Mouse (Mus musculus): Measurements from ENCODE around the gene Taf6. TPM values are rescaled to one million over a fixed set of nuclear protein-coding genes. Genes with fewer than 3 reads are reported as not detected.
A peak's percentile ranks its signal among the peaks of the same experiment; 100 is the strongest.
"Not testable (repeated sequence)": the region's sequence is repeated elsewhere in the genome, so short reads cannot be mapped to it uniquely, and the experiment has no call there.

The Taf6 gene
- polyA plus RNA-seq (2015; fragmentation: Nextera tagmentation; extraction: Ambion mirVana), result 94.2 and 101 TPM in 2 replicates

GRCm38 (mm10) chr5:138186950-138187638 lies at the start of gene Taf6, which contains the start of gene Cnpy4:
Taf6 (minus strand) TSS chr5:138187451.
Cnpy4 (plus strand) TSS chr5:138187485.
- Histone ChIP-seq H3K27ac (peak within 1 kb of the TSS; percentile 78), H3K4me1 (peaks cover 17% of the 10 kb centered on the region; the same call in 1 of the 2 replicates), H3K9me3 (no peaks in the 10 kb centered on the region), H3K9ac (peak within 1 kb of the TSS; percentile 81), H3K4me3 (peak within 1 kb of the TSS; percentile 79), H3K4me2 (peak within 1 kb of the TSS; percentile 78), H3K27me3 (no peaks in the 10 kb centered on the region), H3K36me3 (peaks cover 44% of the 10 kb centered on the region)
- peak; percentile 77 for ATAC-seq (ENCODE audit: insufficient number of reproducible peaks, insufficient read depth, low FRiP score, low TSS enrichment, low read depth)
- WGBS, result under 1% methylated on average over 31 of the region's 31 CpGs

GRCm38 (mm10) chr5:138234224-138234623 lies 47.0 kb upstream of the Taf6 start:
- no peaks in the 10 kb centered on the region for H3K27me3 ChIP-seq
- H3K9me3 ChIP-seq, result no peaks in the 10 kb centered on the region
- no peak overlapping the region for H3K27ac ChIP-seq
- H3K4me1 ChIP-seq, result no peaks in the 10 kb centered on the region
- ATAC-seq (ENCODE audit: insufficient number of reproducible peaks, insufficient read depth, low FRiP score, low TSS enrichment, low read depth), result no peak
- no peaks in the 10 kb centered on the region for H3K36me3 ChIP-seq
- no peak overlapping the region for H3K4me2 ChIP-seq
- no peak overlapping the region for H3K4me3 ChIP-seq
- H3K9ac ChIP-seq, result no peak overlapping the region

GRCm38 (mm10) chr5:138233778-138234177 lies 46.5 kb upstream of the Taf6 start:
- H3K27ac ChIP-seq, result no peak overlapping the region
- H3K4me1 ChIP-seq, result no peaks in the 10 kb centered on the region
- no peaks in the 10 kb centered on the region for H3K36me3 ChIP-seq
- no peak for ATAC-seq (ENCODE audit: insufficient number of reproducible peaks, insufficient read depth, low FRiP score, low TSS enrichment, low read depth)
- no peak overlapping the region for H3K9ac ChIP-seq
- H3K27me3 ChIP-seq, result no peaks in the 10 kb centered on the region
- H3K9me3 ChIP-seq, result no peaks in the 10 kb centered on the region
- WGBS, result 80% methylated on average over 2 of the region's 2 CpGs
- no peak overlapping the region for H3K4me2 ChIP-seq
- H3K4me3 ChIP-seq, result no peak overlapping the region

- no peak for ATAC-seq (ENCODE audit: insufficient number of reproducible peaks, insufficient read depth, low FRiP score, low TSS enrichment, low read depth)
- Histone ChIP-seq H3K9me3 (no peaks in the 10 kb centered on the region), H3K9ac (no peak overlapping the region), H3K4me2 (no peak overlapping the region), H3K4me1 (no peaks in the 10 kb centered on the region), H3K27me3 (no peaks in the 10 kb centered on the region), H3K36me3 (no peaks in the 10 kb centered on the region), H3K27ac (no peak overlapping the region), H3K4me3 (no peak overlapping the region)
- WGBS, result 86% methylated on average over 3 of the region's 3 CpGs
Measured at GRCm38 (mm10) chr5:138229511-138229910, 42.3 kb upstream of the Taf6 start.

GRCm38 (mm10) chr5:138228026-138228425 lies 40.8 kb upstream of the Taf6 start:
- WGBS, result 52% methylated on average over 3 of the region's 3 CpGs
- H3K9ac ChIP-seq, result no peak overlapping the region

DNA sequence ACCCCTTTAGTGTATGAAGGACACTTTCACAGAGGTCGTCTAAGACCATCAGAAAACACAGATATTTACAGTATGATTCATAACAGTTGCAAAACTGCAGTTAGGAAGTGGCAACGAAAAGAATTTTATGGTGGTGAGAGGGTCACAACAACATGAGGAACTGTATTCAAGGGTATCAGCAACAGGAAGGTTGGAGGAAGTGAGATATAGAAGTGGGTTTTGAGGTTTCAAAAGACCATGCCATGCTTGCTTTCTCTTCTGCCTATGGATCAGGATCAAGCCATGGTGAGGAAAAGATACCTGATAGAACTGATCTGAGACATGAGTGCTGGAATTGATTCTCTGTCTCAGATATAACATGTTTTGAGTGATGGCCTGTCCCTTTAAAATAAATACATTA lies 40.1 kb upstream of the Taf6 start:
- H3K4me1 ChIP-seq, result no peaks in the 10 kb centered on the region
- ATAC-seq (ENCODE audit: insufficient number of reproducible peaks, insufficient read depth, low FRiP score, low TSS enrichment, low read depth), result no peak
- H3K9ac ChIP-seq, result no peak overlapping the region
- WGBS, result 67% methylated on average over 2 of the region's 2 CpGs
- H3K4me3 ChIP-seq, result no peak overlapping the region
- no peaks in the 10 kb centered on the region for H3K27me3 ChIP-seq
- no peak overlapping the region for H3K27ac ChIP-seq
- no peaks in the 10 kb centered on the region for H3K36me3 ChIP-seq
- H3K4me2 ChIP-seq, result no peak overlapping the region
- no peaks in the 10 kb centered on the region for H3K9me3 ChIP-seq

More at GRCm38 (mm10) chr5:138228026-138228425, 40.8 kb upstream of the Taf6 start:
- no peak for ATAC-seq (ENCODE audit: insufficient number of reproducible peaks, insufficient read depth, low FRiP score, low TSS enrichment, low read depth)
- Histone ChIP-seq H3K27ac (no peak overlapping the region), H3K4me3 (no peak overlapping the region), H3K9me3 (no peaks in the 10 kb centered on the region), H3K36me3 (no peaks in the 10 kb centered on the region), H3K4me2 (no peak overlapping the region), H3K4me1 (no peaks in the 10 kb centered on the region), H3K27me3 (no peaks in the 10 kb centered on the region)

- Histone ChIP-seq H3K9ac (no peak overlapping the region), H3K27ac (no peak overlapping the region), H3K36me3 (no peaks in the 10 kb centered on the region), H3K27me3 (no peaks in the 10 kb centered on the region), H3K4me1 (no peaks in the 10 kb centered on the region), H3K4me3 (no peak overlapping the region), H3K9me3 (no peaks in the 10 kb centered on the region), H3K4me2 (no peak overlapping the region)
- 77% methylated on average over 4 of the region's 4 CpGs for WGBS
- no peak for ATAC-seq (ENCODE audit: insufficient number of reproducible peaks, insufficient read depth, low FRiP score, low TSS enrichment, low read depth)
Measured at GRCm38 (mm10) chr5:138226491-138226890, 39.2 kb upstream of the Taf6 start.

DNA sequence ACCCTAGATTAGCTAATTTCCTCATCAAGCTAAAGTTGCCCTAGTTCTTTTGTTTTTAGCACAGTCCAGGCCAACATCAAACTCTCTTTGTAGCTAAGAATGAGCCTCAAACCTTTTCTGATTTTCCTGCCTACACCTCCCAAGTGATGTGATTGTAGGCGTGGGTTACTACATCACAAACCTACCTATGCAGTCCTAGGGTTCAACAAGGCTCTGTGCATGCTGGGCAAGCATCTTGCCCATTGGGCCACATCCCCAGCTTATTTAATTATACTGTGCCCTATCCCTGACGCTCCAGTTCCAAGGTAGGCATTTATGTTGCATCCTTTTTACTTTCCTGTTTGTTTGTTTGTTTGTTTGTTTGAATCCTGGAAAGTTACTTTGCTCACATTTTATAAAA lies 38.4 kb upstream of the Taf6 start, which contains the start of gene Nxpe5:
Gene Nxpe5 (plus strand): TSS at position 199 of the 400 bp plus-strand sequence.
- ATAC-seq (ENCODE audit: insufficient number of reproducible peaks, insufficient read depth, low FRiP score, low TSS enrichment, low read depth), result no peak
- H3K4me1 ChIP-seq, result no peaks in the 10 kb centered on the region
- no peaks in the 10 kb centered on the region for H3K27me3 ChIP-seq
- H3K36me3 ChIP-seq, result no peaks in the 10 kb centered on the region
- no peak within 1 kb of the TSS for H3K4me2 ChIP-seq
- no peak within 1 kb of the TSS for H3K4me3 ChIP-seq
- 56% methylated on average over 2 of the region's 2 CpGs for WGBS
- no peak within 1 kb of the TSS for H3K27ac ChIP-seq
- no peak within 1 kb of the TSS for H3K9ac ChIP-seq
- H3K9me3 ChIP-seq, result no peaks in the 10 kb centered on the region

DNA sequence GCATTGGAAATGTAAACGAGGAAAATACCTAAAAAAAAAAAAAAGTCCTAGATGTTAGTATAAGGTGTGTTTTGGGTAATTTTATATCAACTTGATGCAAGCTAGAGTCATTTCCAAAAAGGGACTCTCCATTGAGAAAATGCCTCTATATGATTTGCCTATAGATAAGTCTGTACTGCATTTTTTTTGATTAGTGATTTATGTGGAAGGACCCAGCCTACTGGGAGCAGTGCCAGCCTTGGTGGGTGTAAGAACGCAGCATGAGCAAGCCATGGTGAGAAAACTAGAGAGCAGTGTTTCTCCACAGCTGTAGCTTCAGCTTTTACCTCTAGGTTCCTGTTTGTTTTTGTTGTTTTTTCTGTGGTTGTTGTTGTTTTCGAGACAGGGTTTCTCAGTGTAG lies 36.0 kb upstream of the Taf6 start:
- WGBS, result 53% methylated on average over 3 of the region's 3 CpGs
- H3K9me3 ChIP-seq, result no peaks in the 10 kb centered on the region
- H3K4me2 ChIP-seq, result no peak overlapping the region
- H3K4me3 ChIP-seq, result no peak overlapping the region
- no peaks in the 10 kb centered on the region for H3K27me3 ChIP-seq
- H3K27ac ChIP-seq, result no peak overlapping the region
- no peaks in the 10 kb centered on the region for H3K4me1 ChIP-seq
- no peaks in the 10 kb centered on the region for H3K36me3 ChIP-seq
- H3K9ac ChIP-seq, result no peak overlapping the region
- ATAC-seq (ENCODE audit: insufficient number of reproducible peaks, insufficient read depth, low FRiP score, low TSS enrichment, low read depth), result no peak

DNA sequence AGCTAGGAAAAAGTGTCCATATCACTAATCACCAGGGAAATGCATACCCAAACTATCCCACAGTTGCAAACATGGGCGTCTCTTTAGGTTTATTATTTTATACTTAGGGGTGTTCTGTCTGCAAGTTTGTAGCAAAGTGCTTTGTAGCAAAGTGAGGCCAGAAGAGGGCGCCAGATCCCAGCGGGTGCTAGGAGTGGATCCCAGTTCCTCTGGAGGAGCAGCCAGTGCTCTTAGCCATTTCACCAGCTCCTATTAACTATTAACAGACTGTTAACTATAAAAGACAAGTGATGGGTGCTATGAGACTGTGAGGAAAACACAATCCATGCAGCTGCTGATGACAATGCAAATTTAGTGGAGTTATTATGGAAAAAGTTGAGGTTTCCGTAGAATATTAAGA lies 34.9 kb upstream of the Taf6 start:
- Histone ChIP-seq H3K36me3 (no peaks in the 10 kb centered on the region), H3K4me2 (no peak overlapping the region), H3K9ac (no peak overlapping the region), H3K27me3 (no peaks in the 10 kb centered on the region), H3K4me3 (no peak overlapping the region), H3K9me3 (0 out of 2 replicates have a peak, but pooled peaks cover 4% of the 10 kb centered on the region), H3K27ac (no peak overlapping the region), H3K4me1 (no peaks in the 10 kb centered on the region)
- ATAC-seq (ENCODE audit: insufficient number of reproducible peaks, insufficient read depth, low FRiP score, low TSS enrichment, low read depth), result no peak
- 22% methylated on average over 4 of the region's 4 CpGs for WGBS

GRCm38 (mm10) chr5:138219864-138220263 lies 32.6 kb upstream of the Taf6 start:
- Histone ChIP-seq H3K4me3 (no peak overlapping the region), H3K4me2 (no peak overlapping the region), H3K36me3 (no peaks in the 10 kb centered on the region), H3K9ac (no peak overlapping the region), H3K27me3 (no peaks in the 10 kb centered on the region), H3K27ac (no peak overlapping the region), H3K9me3 (peaks cover 18% of the 10 kb centered on the region), H3K4me1 (no peaks in the 10 kb centered on the region)
- 78% methylated on average over 2 of the region's 2 CpGs for WGBS
- no peak for ATAC-seq (ENCODE audit: insufficient number of reproducible peaks, insufficient read depth, low FRiP score, low TSS enrichment, low read depth)

- H3K4me1 ChIP-seq; H3K4me2 ChIP-seq; H3K4me3 ChIP-seq; H3K36me3 ChIP-seq; H3K27me3 ChIP-seq; ATAC-seq (ENCODE audit: insufficient number of reproducible peaks, insufficient read depth, low FRiP score, low TSS enrichment, low read depth); H3K9ac ChIP-seq; H3K27ac ChIP-seq: not testable (repeated sequence)
- WGBS, result 91% methylated on average over 13 of the region's 13 CpGs
- H3K9me3 ChIP-seq, result peaks cover 31% of the 10 kb centered on the region
Measured at GRCm38 (mm10) chr5:138216632-138217031, 29.4 kb upstream of the Taf6 start.

Measured in embryonic facial prominence, embryonic 13.5 days (tissue).